Mouse (Mus musculus) granulocyte monocyte progenitor cell, adult 5-6 weeks (primary cell): ENCODE data around the gene Msantd3. TPM values are rescaled to one million over a fixed set of nuclear protein-coding genes. Genes with fewer than 3 reads are reported as not detected.

ENCODE experiments used
- ATAC-seq: replicated peaks from 2 replicates; pipeline ENCODE4 v1.8.0; 2016; ENCODE audit warnings: mild to moderate bottlenecking, moderate TSS enrichment, inconsistent platforms; ENCODE audit not compliant: poor library complexity, severe bottlenecking
- total RNA-seq, 2 experiments: library from RNA; stranded (forward) in 1 of 2; stranded (reverse) in 1 of 2; fragments of 200-712, 200-1000 nt in 1 of 2; fragments of >200 nt in 1 of 2; fragmentation: Nextera tagmentation in 1 of 2; gene quantifications; 2 replicates each; pipeline ENCODE4 v1.2.3; 2014 to 2017

The Msantd3 gene
- total RNA-seq, 2 experiments from 2014 or later = 62.6 to 77.2 TPM

DNA sequence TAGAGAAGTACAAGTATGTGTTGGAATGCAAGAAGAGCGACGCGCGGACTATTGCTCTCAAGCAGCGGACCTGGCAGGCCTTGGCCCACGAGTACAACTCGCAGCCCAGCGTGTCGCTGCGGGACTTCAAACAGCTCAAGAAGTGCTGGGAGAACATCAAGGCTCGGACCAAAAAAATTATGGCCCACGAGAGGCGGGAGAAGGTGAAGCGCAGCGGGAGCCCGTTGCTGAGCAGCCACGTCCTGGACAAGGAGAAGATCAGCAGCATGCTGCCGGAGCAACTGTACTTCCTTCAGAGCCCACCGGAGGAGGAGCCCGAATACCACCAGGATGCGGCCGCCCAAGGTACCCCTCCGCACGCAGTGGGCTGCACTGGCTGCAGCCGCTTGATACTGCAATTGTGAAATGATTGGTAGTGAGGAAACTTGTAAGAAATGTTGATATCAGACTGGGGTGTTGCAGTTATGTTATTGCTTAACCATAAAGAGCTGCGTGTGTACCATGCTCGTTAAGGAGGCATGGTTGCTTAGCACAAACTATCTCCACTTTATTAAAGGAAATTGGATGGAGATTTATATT, 12.8 kb downstream of the Msantd3 start:
- peak; percentile 66 for ATAC-seq

DNA sequence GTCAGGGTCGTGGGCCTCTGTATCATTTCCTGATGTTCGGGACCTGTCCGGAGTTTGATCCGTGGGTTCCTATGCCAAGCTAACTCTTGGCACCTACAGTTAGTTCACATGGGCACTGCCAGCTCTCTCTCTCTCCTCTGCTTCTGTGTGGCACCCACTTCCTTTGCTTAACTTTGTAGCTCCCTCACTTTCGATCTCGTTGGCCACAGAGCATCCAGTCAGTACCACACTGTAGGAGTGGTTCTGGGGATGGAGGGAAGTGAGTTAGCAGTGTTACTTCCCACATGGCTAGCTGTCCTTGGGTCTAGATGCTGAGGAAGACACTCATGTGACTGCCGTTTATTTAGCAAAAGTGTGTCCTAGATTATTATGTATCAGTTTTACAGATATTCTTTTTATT, 14.4 kb downstream of the Msantd3 start:
- ATAC-seq = peak; percentile 67

DNA sequence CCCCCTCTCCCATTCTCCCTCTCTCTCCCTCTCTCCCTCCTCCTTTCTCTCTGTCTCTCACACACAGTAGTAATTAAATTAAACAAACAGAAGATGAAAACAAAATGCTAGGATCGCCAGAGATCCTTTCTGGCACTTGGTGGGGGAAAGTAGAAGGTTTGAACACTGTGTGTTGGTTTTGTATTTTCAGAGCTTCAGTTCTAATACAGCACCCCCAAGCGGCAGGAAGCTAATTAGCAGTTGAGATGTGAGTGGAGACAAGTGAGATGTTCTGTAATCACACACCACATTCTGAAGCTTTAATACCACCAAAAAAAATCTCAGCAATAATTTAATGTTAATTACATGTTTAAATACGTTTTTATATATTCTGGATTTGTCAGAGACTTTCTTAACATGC, 16.0 kb downstream of the Msantd3 start:
- ATAC-seq = no peak

- no peak for ATAC-seq
Observed at GRCm38 (mm10) chr4:48559652-48560051, 19.9 kb downstream of the Msantd3 start.

- no peak for ATAC-seq
Observed at GRCm38 (mm10) chr4:48561824-48562223, 22.1 kb downstream of the Msantd3 start.

GRCm38 (mm10) chr4:48564962-48565361, 25.2 kb downstream of the Msantd3 start:
- no peak for ATAC-seq

DNA sequence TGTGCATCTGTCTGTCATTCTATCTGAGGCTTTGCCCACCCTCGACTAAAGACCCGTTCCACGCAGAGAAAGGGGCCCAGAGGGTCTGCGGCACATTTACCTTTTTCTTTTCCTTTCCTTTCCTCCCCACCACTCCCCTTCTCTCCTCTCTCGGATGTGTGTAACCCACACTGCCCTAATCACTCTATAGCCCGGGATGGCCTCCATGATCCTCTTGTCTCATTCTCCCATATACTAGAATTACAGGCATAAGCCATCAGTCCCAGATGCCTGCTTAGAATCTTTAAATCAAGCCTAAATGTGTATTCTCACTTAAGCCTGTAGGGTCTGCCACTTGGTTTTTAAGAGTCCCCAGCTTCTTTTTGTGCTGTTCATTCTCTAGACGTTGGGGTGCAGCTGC, 36.6 kb downstream of the Msantd3 start:
- ATAC-seq = no peak

DNA sequence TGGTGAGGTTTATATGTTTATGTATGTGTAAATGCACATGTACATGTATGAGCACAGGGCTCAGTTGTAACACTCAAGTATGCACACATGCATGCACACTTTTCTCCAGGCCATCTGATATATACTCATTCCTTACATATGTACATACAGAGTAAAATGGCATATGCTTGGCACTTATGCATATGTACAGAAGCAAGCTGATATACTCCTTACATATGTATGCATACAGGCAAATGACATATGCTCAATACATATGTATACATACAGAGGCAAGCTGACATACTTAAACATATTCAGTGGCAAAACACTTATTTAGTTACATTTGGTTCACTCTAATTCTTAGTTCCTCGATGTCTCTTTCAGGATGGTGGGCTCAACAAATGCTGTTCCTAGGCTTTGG, 38.1 kb downstream of the Msantd3 start:
- no peak for ATAC-seq

GRCm38 (mm10) chr4:48578399-48578798, 38.7 kb downstream of the Msantd3 start:
- no peak for ATAC-seq

GRCm38 (mm10) chr4:48579475-48580110, 39.9 kb downstream of the Msantd3 start:
- ATAC-seq = no peak

GRCm38 (mm10) chr4:48581201-48581600, 41.5 kb downstream of the Msantd3 start:
- no peak for ATAC-seq

- no peak for ATAC-seq
Observed at GRCm38 (mm10) chr4:48581993-48582392, 42.3 kb downstream of the Msantd3 start.

DNA sequence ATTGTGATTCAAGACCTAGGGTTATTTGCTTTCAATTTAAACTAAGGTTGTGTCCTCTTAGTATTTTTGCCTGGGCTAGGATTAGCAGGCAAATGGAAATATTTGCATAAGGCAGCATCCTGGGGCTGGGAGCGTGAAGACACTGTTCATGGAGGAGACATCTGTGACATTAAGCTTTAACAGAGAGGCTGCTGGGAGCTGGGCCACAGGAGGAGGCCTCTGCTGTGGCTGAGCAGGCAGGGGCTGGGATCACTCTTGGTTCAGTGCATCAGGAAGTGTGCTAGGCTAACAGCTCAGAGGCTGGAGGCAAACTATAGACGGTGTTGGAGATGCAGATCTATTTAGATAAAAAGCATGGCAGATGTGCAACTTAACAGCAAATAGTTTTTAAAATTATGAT, 43.2 kb downstream of the Msantd3 start:
- no peak for ATAC-seq

DNA sequence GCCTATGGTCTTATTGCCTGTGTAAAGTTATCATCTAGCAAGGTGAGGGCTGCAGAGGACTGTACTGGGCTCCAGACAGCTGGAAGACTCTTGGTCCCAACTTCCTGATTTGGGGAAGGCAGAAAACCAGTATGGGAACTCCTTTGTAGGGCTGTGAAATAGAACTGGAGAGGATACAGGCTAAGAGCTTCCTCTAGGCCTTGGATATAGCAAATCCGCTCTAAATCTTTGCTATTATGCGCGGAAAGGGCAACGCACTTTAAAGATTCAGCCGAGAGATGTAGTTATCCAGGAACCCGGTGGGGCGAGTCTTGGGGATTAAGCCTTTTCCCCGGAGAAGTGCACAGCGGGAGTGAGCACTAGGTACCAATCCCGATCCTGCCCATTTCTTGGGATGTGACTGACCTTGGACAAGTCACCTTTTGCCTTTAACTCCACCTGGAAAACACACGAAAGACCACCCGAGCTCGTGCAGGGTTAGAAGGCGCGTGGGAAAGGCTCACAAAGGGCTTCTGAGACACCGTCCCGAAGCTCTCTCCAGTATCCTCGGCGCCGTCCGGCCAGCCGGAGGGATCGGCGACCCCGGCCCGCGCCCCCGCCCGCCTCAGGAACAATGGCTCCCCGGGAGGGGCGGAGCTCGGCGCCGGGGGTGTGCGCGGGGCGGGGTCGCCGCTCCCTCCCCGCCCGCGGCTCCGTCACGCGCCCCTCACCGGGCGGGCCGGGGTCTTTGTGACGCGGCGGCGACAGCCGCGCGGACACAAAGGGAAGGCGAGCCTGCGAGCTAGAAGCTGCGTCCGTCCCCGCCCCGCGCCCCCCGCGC, 44.9 kb downstream of the Msantd3 start, which contains the start of gene Tmeff1:
Tmeff1 (plus strand) TSS at position 754 of the 820 bp plus-strand sequence.
- ATAC-seq = peak; percentile 16

- ATAC-seq = peak; percentile 75
Observed at GRCm38 (mm10) chr4:48585241-48586098, 45.7 kb downstream of the Msantd3 start.

GRCm38 (mm10) chr4:48586099-48586821, 46.5 kb downstream of the Msantd3 start:
- ATAC-seq = no peak

GRCm38 (mm10) chr4:48587526-48587925, 47.8 kb downstream of the Msantd3 start:
- no peak for ATAC-seq

GRCm38 (mm10) chr4:48588576-48588975, 48.8 kb downstream of the Msantd3 start:
- no peak for ATAC-seq

DNA sequence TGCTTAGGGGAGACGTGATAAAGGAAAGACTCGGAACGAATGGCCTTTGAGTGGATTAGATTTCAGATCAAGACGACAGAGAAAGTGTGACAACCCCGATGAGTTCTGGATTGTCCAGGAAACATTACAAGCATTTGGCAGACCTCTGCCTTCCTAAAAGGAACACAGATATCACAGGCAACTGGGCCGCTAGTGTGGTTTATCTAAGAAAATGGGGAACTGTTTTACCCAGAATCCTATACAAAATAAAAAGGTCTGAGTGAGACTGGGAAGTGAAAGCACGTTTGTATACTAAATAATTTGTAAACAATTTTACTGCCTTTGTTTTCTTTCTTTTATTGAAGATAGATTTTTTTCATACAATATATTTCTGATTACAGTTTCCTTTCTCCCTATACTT, 51.1 kb downstream of the Msantd3 start:
- peak; percentile 59 for ATAC-seq

- no peak for ATAC-seq
Observed at GRCm38 (mm10) chr4:48591390-48591789, 51.7 kb downstream of the Msantd3 start.
